Mouse (Mus musculus): ENCODE results near the gene Nup133.
A peak's percentile ranks its signal among the peaks of the same experiment; 100 is the strongest.
"Not testable (repeated sequence)": the region's sequence is repeated elsewhere in the genome, so short reads cannot be mapped to it uniquely, and the experiment has no call there.

The Nup133 gene

GRCm38 (mm10) chr8:123948942-123949685 is at the start of gene Nup133:
Nup133 (minus strand) TSS chr8:123949265.
- DNase-seq (ENCODE audit: low spot score in 2 of 2): peak; percentile 98 to 100

- no peak for DNase-seq (ENCODE audit: low spot score in 2 of 2)
Observed at GRCm38 (mm10) chr8:123993997-123994396, 44.9 kb upstream of the Nup133 start.

GRCm38 (mm10) chr8:123993597-123993996 is 44.5 kb upstream of the Nup133 start:
- DNase-seq (ENCODE audit: low spot score in 2 of 2): no peak

GRCm38 (mm10) chr8:123992587-123992986 is 43.5 kb upstream of the Nup133 start:
- no peak for DNase-seq (ENCODE audit: low spot score in 2 of 2)

- DNase-seq (ENCODE audit: low spot score in 2 of 2): no peak
Observed at GRCm38 (mm10) chr8:123990277-123991049, 41.4 kb upstream of the Nup133 start.

GRCm38 (mm10) chr8:123989128-123989527 is 40.1 kb upstream of the Nup133 start:
- DNase-seq (ENCODE audit: low spot score in 2 of 2): no peak

- no peak for DNase-seq (ENCODE audit: low spot score in 2 of 2)
Observed at GRCm38 (mm10) chr8:123988605-123989038, 39.6 kb upstream of the Nup133 start.

- peak; percentile 69 to 76 for DNase-seq (ENCODE audit: low spot score in 2 of 2)
Observed at GRCm38 (mm10) chr8:123982826-123983400, 33.8 kb upstream of the Nup133 start, which contains the start of gene Abcb10. Abcb10 (minus strand) TSS chr8:123983122.

GRCm38 (mm10) chr8:123982291-123982793 is 33.3 kb upstream of the Nup133 start:
- no peak for DNase-seq (ENCODE audit: low spot score in 2 of 2)

GRCm38 (mm10) chr8:123981674-123982073 is 32.6 kb upstream of the Nup133 start:
- no peak for DNase-seq (ENCODE audit: low spot score in 2 of 2)

GRCm38 (mm10) chr8:123980239-123980638 is 31.2 kb upstream of the Nup133 start:
- no peak for DNase-seq (ENCODE audit: low spot score in 2 of 2)

- no peak for DNase-seq (ENCODE audit: low spot score in 2 of 2)
Observed at GRCm38 (mm10) chr8:123978926-123979325, 29.9 kb upstream of the Nup133 start.

- DNase-seq (ENCODE audit: low spot score in 2 of 2): no peak
Observed at GRCm38 (mm10) chr8:123978166-123978838, 29.2 kb upstream of the Nup133 start.

- DNase-seq (ENCODE audit: low spot score in 2 of 2): no peak
Observed at GRCm38 (mm10) chr8:123977499-123977898, 28.4 kb upstream of the Nup133 start.

- DNase-seq (ENCODE audit: low spot score in 2 of 2): no peak
Observed at GRCm38 (mm10) chr8:123973495-123973894, 24.4 kb upstream of the Nup133 start.

GRCm38 (mm10) chr8:123966896-123967295 is 17.8 kb upstream of the Nup133 start:
- DNase-seq (ENCODE audit: low spot score in 2 of 2): no peak

- no peak for DNase-seq (ENCODE audit: low spot score in 2 of 2)
Observed at GRCm38 (mm10) chr8:123961371-123961770, 12.3 kb upstream of the Nup133 start.

- DNase-seq (ENCODE audit: low spot score in 2 of 2): not testable (repeated sequence)
Observed at GRCm38 (mm10) chr8:123960556-123960955, 11.5 kb upstream of the Nup133 start.

GRCm38 (mm10) chr8:123960056-123960455 is 11.0 kb upstream of the Nup133 start:
- no peak for DNase-seq (ENCODE audit: low spot score in 2 of 2)

GRCm38 (mm10) chr8:123959473-123959872 is 10.4 kb upstream of the Nup133 start:
- DNase-seq (ENCODE audit: low spot score in 2 of 2): no peak

- no peak for DNase-seq (ENCODE audit: low spot score in 2 of 2)
Observed at GRCm38 (mm10) chr8:123958130-123958529, 9.1 kb upstream of the Nup133 start.

GRCm38 (mm10) chr8:123954246-123954645 is 5.2 kb upstream of the Nup133 start:
- DNase-seq (ENCODE audit: low spot score in 2 of 2): no peak
